Mouse (Mus musculus) hindbrain, embryonic 11.5 days (tissue): ENCODE measurements around the gene Abl1. TPM values are rescaled to one million over a fixed set of nuclear protein-coding genes. Genes with fewer than 3 reads are reported as not detected.
A peak's percentile ranks its signal among the peaks of the same experiment; 100 is the strongest.

ENCODE experiments used
- ATAC-seq: fragments of 200-750 bp; cut with Nextera tagmentation; 2 replicates; pipeline ENCODE4 v1.8.0; 2017; ENCODE audit warnings: mild to moderate bottlenecking, moderate TSS enrichment, moderate library complexity; ENCODE audit not compliant: low FRiP score
- DNase-seq: peaks from one replicate; pipeline ENCODE4 v3.0.0-alpha.2; 2015; ENCODE audit warnings: low spot score
- H3K27ac ChIP-seq: fragments of 300-500 bp; sonication (generic); 2 replicates; pipeline ENCODE4 v1.5.1; 2014; ENCODE audit warnings: mild to moderate bottlenecking, low read depth, low read length
- H3K27me3 ChIP-seq: fragments of 300-500 bp; sonication (generic); 2 replicates; pipeline ENCODE4 v1.6.1; 2014; ENCODE audit warnings: mild to moderate bottlenecking, low read length, moderate library complexity, mixed read lengths; ENCODE audit not compliant: control insufficient read depth, insufficient read depth
- H3K36me3 ChIP-seq: fragments of 300-500 bp; sonication (generic); 2 replicates; pipeline ENCODE4 v1.6.1; 2014; ENCODE audit warnings: mild to moderate bottlenecking, low read length, moderate library complexity, mixed read lengths; ENCODE audit not compliant: control insufficient read depth, insufficient read depth
- H3K4me1 ChIP-seq: fragments of 300-500 bp; sonication (generic); replicated peaks from 2 replicates; pipeline ENCODE4 v1.6.1; 2014; ENCODE audit warnings: low read length, mixed read lengths; ENCODE audit not compliant: control insufficient read depth, insufficient read depth
- H3K4me2 ChIP-seq: fragments of 300-500 bp; sonication (generic); replicated peaks from 2 replicates; pipeline ENCODE4 v1.6.1; 2014; ENCODE audit warnings: mild to moderate bottlenecking, low read depth, low read length
- H3K4me3 ChIP-seq: fragments of 300-500 bp; sonication (generic); 2 replicates; pipeline ENCODE4 v1.5.1; 2014; ENCODE audit warnings: low read depth, low read length
- H3K9ac ChIP-seq: fragments of 300-500 bp; sonication (generic); 2 replicates; pipeline ENCODE4 v1.6.1; 2014; ENCODE audit warnings: low read depth, low read length
- H3K9me3 ChIP-seq: fragments of 300-500 bp; sonication (generic); 2 replicates; pipeline ENCODE4 v1.6.1; 2016; ENCODE audit warnings: low read length; ENCODE audit not compliant: control insufficient read depth
- WGBS: fragments of 180-500 bp; shearing (Covaris S2); extraction: QIAGEN DNeasy Blood & Tissue Kit; methylation state at CpG from one replicate; pipeline ENCODE4 v1.1.7; 2014; 5-methylcytosine and 5-hydroxymethylcytosine counted together
- polyA plus RNA-seq: library from polyadenylated mRNA; unstranded; fragments of >200 nt; fragmentation: Nextera tagmentation; extraction: Ambion mirVana; gene quantifications from 2 replicates; pipeline ENCODE4 v1.2.1, GENCODE M21; 2014

Gene Abl1
- polyA plus RNA-seq, 1 experiment from 2014 or later: 28.6 TPM

GRCm38 (mm10) chr2:31761585-31761984 lies 73.4 kb downstream of the Abl1 start:
- no peak for ATAC-seq

GRCm38 (mm10) chr2:31762155-31762554 lies 74.0 kb downstream of the Abl1 start:
- Histone ChIP-seq H3K4me3 (no peak overlapping the region; the same call in 1 of the 2 replicates), H3K27me3 (no peaks in the 10 kb centered on the region), H3K4me1 (peaks cover 6% of the 10 kb centered on the region), H3K36me3 (no peaks in the 10 kb centered on the region), H3K9ac (no peak overlapping the region; the same call in 1 of the 2 replicates), H3K4me2 (peak overlapping the region; percentile 76), H3K9me3 (no peaks in the 10 kb centered on the region), H3K27ac (no peak overlapping the region)
- DNase-seq (no peak), ATAC-seq (no peak)
- 27% methylated on average over 3 of the region's 3 CpGs for WGBS

More at GRCm38 (mm10) chr2:31761585-31761984, 73.4 kb downstream of the Abl1 start:
- peak overlapping the region; percentile 55 for H3K27ac ChIP-seq
- no peaks in the 10 kb centered on the region for H3K27me3 ChIP-seq
- H3K36me3 ChIP-seq: no peaks in the 10 kb centered on the region
- peak overlapping the region; percentile 80 for H3K4me3 ChIP-seq
- no peak for DNase-seq
- H3K4me1 ChIP-seq: peaks cover 6% of the 10 kb centered on the region
- 11% methylated on average over 4 of the region's 4 CpGs for WGBS
- H3K9me3 ChIP-seq: no peaks in the 10 kb centered on the region
- peak overlapping the region; percentile 76 for H3K4me2 ChIP-seq
- H3K9ac ChIP-seq: peak overlapping the region; percentile 93

- Histone ChIP-seq H3K9me3 (no peaks in the 10 kb centered on the region), H3K4me2 (peak overlapping the region; percentile 2; the same call in 1 of the 2 replicates), H3K9ac (no peak overlapping the region), H3K36me3 (no peaks in the 10 kb centered on the region), H3K27ac (no peak overlapping the region), H3K27me3 (no peaks in the 10 kb centered on the region), H3K4me1 (peaks cover 6% of the 10 kb centered on the region), H3K4me3 (no peak overlapping the region)
- DNase-seq: no peak
- WGBS: 7% methylated on average over 2 of the region's 2 CpGs
- ATAC-seq: no peak
Observed at GRCm38 (mm10) chr2:31762853-31763252, 74.7 kb downstream of the Abl1 start.

- 15% methylated on average over 2 of the region's 2 CpGs for WGBS
- ATAC-seq (no peak), DNase-seq (no peak)
- Histone ChIP-seq H3K36me3 (no peaks in the 10 kb centered on the region), H3K4me1 (peaks cover 6% of the 10 kb centered on the region), H3K4me3 (no peak overlapping the region), H3K4me2 (no peak overlapping the region), H3K27ac (no peak overlapping the region), H3K9me3 (no peaks in the 10 kb centered on the region), H3K9ac (no peak overlapping the region), H3K27me3 (no peaks in the 10 kb centered on the region)
Observed at GRCm38 (mm10) chr2:31763271-31763670, 75.1 kb downstream of the Abl1 start.

GRCm38 (mm10) chr2:31767104-31767503 lies 78.9 kb downstream of the Abl1 start:
- DNase-seq: no peak
- no peak for ATAC-seq
- no peak overlapping the region for H3K9ac ChIP-seq
- H3K4me1 ChIP-seq: peaks cover 6% of the 10 kb centered on the region
- no peak overlapping the region for H3K27ac ChIP-seq
- H3K9me3 ChIP-seq: no peaks in the 10 kb centered on the region
- H3K27me3 ChIP-seq: no peaks in the 10 kb centered on the region
- no peak overlapping the region for H3K4me3 ChIP-seq
- no peaks in the 10 kb centered on the region for H3K36me3 ChIP-seq
- WGBS: 95% methylated on average over 6 of the region's 6 CpGs
- H3K4me2 ChIP-seq: no peak overlapping the region

- Histone ChIP-seq H3K27ac (no peak overlapping the region), H3K9ac (no peak overlapping the region), H3K4me1 (peaks cover 3% of the 10 kb centered on the region), H3K4me2 (no peak overlapping the region), H3K4me3 (no peak overlapping the region), H3K27me3 (no peaks in the 10 kb centered on the region), H3K9me3 (no peaks in the 10 kb centered on the region), H3K36me3 (no peaks in the 10 kb centered on the region)
- 84% methylated on average over 4 of the region's 4 CpGs for WGBS
- DNase-seq (no peak), ATAC-seq (no peak)
Observed at GRCm38 (mm10) chr2:31767815-31768214, 79.6 kb downstream of the Abl1 start.

- DNase-seq (no peak), ATAC-seq (no peak)
- Histone ChIP-seq H3K9ac (no peak overlapping the region), H3K27ac (no peak overlapping the region), H3K9me3 (no peaks in the 10 kb centered on the region), H3K36me3 (no peaks in the 10 kb centered on the region), H3K27me3 (no peaks in the 10 kb centered on the region), H3K4me1 (peaks cover 3% of the 10 kb centered on the region), H3K4me3 (no peak overlapping the region), H3K4me2 (no peak overlapping the region)
- 61% methylated on average over 4 of the region's 4 CpGs for WGBS
Observed at GRCm38 (mm10) chr2:31769115-31769514, 80.9 kb downstream of the Abl1 start.

GRCm38 (mm10) chr2:31769631-31770111 lies 81.5 kb downstream of the Abl1 start:
- Histone ChIP-seq H3K4me2 (no peak overlapping the region), H3K36me3 (no peaks in the 10 kb centered on the region), H3K27me3 (no peaks in the 10 kb centered on the region), H3K4me3 (no peak overlapping the region), H3K27ac (no peak overlapping the region), H3K9ac (no peak overlapping the region), H3K4me1 (peaks cover 3% of the 10 kb centered on the region), H3K9me3 (no peaks in the 10 kb centered on the region)
- 44% methylated on average over 6 of the region's 6 CpGs for WGBS
- ATAC-seq: no peak
- DNase-seq: no peak

- 50% methylated on average over 7 of the region's 7 CpGs for WGBS
- H3K4me2 ChIP-seq: no peak overlapping the region
- H3K4me3 ChIP-seq: no peak overlapping the region
- H3K27ac ChIP-seq: no peak overlapping the region
- DNase-seq (peak; percentile 35), ATAC-seq (no peak)
- H3K9me3 ChIP-seq: no peaks in the 10 kb centered on the region
- no peaks in the 10 kb centered on the region for H3K27me3 ChIP-seq
- peaks cover 3% of the 10 kb centered on the region for H3K4me1 ChIP-seq
- no peaks in the 10 kb centered on the region for H3K36me3 ChIP-seq
- H3K9ac ChIP-seq: no peak overlapping the region
Observed at GRCm38 (mm10) chr2:31770781-31771441, 82.7 kb downstream of the Abl1 start.
